Mouse (Mus musculus): Measurements from ENCODE around the gene Elmo3.

DNA sequence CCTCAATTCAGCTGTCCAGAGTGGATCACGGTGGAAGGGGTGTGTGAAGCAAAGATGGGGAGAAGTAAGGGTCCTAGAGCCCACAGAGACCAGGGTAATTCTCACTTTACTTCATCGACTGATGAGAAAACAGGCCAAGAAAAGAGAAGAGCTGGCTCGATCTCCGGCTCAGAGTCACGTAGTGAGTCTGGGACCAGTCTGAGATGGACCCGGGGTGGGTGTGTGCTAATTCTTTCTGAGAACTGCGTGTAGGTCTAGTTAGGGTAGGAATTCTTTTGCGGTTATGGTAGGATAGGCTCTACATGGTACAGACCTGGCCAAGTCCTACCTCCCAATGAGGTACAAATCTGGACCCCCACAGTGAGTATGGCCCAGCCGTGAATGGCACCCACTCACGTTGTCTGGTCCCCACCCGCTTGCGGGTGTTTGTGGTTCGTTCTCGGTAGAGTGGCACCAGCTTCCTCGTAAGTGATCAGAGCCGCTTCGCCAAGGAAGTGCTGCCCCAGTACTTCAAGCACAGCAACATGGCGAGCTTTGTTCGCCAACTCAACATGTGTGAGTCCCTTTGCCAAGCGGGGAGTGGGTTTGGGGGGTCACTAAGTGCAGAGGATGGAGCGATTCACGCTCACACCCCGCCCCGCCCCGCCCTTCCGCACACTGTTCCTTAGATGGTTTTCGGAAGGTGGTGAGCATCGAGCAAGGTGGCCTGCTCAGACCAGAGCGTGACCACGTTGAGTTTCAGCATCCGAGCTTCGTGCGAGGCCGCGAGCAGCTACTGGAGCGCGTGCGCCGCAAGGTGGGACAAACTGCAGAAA, 35.1 kb upstream of the Elmo3 start:
- no peak for TF ChIP-seq CTCF (IDR thresholded peaks at IDR 0.05; ENCODE audit: low read depth, low read length)
- TF ChIP-seq POLR2A (IDR thresholded peaks at IDR 0.05; ENCODE audit: borderline replicate concordance, low read depth, low read length), result no peak

All from bone marrow macrophage, adult 2 months (primary cell).